Mouse (Mus musculus) regulatory T cell (primary cell): ENCODE data around the gene Psen2.

Source experiments
- in situ Hi-C: fragments of 300-600 bp; cut with MboI, MseI; formaldehyde crosslinking; loops from one replicate; pipeline ENCODE4 v1.15.1; 2025; ENCODE audit warnings: high pct_unique_total_duplicates

Gene Psen2

DNA sequence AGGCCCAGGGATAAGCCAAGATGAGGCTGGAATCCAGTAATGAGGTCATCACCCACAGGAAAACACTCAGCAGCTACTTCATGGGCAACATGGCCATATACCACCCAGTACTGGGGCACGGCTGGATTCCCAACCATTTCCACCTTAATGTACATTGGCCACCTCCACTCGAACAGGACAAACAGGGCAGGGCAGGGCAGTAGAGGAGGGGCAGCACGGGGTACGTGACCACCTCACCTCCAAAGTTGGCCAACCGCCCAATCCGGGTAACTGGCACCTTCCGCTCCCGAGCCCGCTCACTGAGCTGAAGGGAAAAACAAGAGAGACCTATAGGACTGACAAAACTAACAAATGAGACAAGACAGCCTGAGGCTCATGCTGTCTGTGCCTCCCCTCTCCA lies 84.9 kb downstream of the Psen2 start:
- in situ Hi-C loops: loop anchor here (5.0 kb wide), 1 partner anchor 34 kb away; no protein-coding TSS in a partner anchor
